Mouse (Mus musculus): ENCODE data around the gene Prm1. TPM values are rescaled to one million over a fixed set of nuclear protein-coding genes. Genes with fewer than 3 reads are reported as not detected.
A peak's percentile ranks its signal among the peaks of the same experiment; 100 is the strongest.

Prm1 gene
- polyA plus RNA-seq, 1 experiment from 2014 or later, result not detected

DNA sequence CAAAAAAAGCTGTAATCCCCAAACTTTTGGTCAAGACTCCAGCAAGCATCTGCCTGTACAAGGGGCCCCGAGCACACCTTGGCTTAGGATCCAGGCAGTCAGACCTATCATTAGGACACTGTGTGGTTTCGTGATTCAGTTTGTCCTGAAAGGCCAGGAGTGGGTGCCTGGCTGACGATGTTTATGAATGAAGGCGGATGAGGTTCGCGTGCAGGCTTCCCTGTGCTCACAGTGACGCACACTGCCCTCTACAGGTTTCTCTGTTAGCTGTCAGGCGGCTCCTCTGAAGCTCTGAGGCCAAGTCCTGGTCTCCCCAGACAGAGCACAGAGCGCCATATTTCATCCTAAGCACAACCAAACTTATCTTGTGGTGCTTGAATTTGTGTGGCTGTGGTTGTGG is 19.4 kb downstream of the Prm1 start:
- 1% methylated on average over 9 of the region's 9 CpGs for WGBS
- peak overlapping the region; percentile 66 for H3K9ac ChIP-seq
- peak; percentile 26 for ATAC-seq (ENCODE audit: low FRiP score)

DNA sequence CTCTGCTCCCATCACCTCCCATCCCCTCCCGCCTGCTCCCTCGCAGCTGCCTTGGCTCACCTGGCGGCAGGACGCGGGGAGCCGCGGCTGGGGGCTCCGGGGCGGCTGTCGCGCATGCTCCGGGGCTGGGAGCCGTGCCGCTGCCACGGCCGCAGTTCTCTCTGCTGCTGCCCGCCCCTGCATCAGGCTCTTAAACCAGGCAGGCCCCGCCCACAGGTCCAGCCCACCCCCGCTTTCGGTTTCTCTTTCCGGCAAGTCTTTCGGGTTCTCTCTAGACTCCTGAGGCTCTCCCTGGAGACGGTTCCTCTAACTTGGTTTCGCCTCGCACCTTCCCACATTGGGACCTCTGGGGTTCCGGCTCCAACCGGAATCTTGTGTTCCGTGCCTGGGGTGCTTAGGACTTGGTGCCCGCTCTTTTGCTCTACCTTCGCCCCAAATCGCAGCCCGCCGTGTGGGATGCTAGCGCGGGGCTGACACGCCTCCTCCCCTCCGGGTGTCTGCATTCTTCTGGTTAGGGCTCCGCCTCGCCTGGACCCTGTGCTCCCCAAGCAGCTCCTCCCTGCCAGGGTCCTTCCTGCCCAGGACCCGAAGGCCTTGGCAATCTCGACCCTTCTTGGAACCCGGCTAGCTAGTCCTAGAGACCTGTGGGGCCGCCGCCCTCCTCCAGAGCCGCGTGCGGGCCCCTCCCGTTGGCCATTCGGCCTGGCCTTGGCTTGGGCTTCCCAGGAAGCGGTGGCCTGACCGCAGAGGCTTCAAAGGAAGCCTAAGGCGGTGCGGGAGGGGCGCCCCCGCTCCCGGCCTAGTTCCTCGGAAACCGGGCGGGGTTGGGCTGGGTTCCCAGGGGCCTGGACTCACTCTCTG is 20.0 kb downstream of the Prm1 start, which contains the start of gene Socs1:
Gene Socs1 (minus strand): TSS at position 166 of the 861 bp plus-strand sequence.
- Histone ChIP-seq H3K4me2 (replicated peaks) (peak within 1 kb of the TSS; percentile 95), H3K4me1 (peaks cover 15% of the 10 kb centered on the region; the same call in 1 of the 2 replicates), H3K36me3 (no peaks in the 10 kb centered on the region), H3K4me3 (peak within 1 kb of the TSS; percentile 57), H3K9ac (peak within 1 kb of the TSS; percentile 66), H3K9me3 (replicated peaks) (no peaks in the 10 kb centered on the region), H3K27me3 (peaks cover 28% of the 10 kb centered on the region), H3K27ac (peak within 1 kb of the TSS; percentile 85)
- ATAC-seq (ENCODE audit: low FRiP score), result peak; percentile 86
- WGBS, result under 1% methylated on average over 58 of the region's 59 CpGs

More for the DNA sequence above, 19.4 kb downstream of the Prm1 start:
- no peaks in the 10 kb centered on the region for H3K9me3 ChIP-seq (replicated peaks)
- H3K4me3 ChIP-seq, result peak overlapping the region; percentile 57
- peak overlapping the region; percentile 85 for H3K27ac ChIP-seq
- no peaks in the 10 kb centered on the region for H3K36me3 ChIP-seq
- H3K27me3 ChIP-seq, result peaks cover 28% of the 10 kb centered on the region
- peaks cover 15% of the 10 kb centered on the region; the same call in 1 of the 2 replicates for H3K4me1 ChIP-seq
- H3K4me2 ChIP-seq (replicated peaks), result peak overlapping the region; percentile 95

DNA sequence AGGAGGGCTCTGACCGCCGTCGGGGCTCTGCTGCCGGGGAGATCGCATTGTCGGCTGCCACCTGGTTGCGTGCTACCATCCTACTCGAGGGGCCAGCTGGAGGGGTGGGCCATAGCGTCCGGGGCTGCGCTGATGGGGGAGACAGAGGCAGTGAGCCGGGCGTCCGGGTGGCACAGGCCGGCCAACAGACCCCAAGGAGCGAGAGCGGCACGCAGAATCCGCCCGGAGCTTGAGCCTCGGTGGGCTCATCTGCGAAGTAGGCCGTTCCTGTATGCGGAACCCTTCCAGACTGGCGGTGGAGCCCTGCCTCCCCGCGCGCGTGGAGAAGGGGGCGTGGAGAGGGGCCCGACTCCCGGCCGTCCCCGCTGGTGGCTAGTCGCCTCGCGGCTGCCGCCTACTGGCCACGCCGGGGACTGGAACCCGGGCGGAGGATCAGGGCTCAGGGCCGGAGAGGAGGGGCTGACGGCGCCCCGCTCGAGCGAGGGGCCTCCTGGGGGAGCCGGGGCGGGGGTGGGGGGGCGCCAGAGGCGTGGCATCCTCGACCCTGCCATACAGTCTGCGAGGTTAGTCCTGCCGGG is 20.8 kb downstream of the Prm1 start:
- peak; percentile 80 for ATAC-seq (ENCODE audit: low FRiP score)
- Histone ChIP-seq H3K36me3 (no peaks in the 10 kb centered on the region), H3K4me1 (peaks cover 15% of the 10 kb centered on the region; the same call in 1 of the 2 replicates), H3K4me3 (peak overlapping the region; percentile 57), H3K27me3 (peaks cover 26% of the 10 kb centered on the region), H3K9ac (peak overlapping the region; percentile 66), H3K4me2 (replicated peaks) (peak overlapping the region; percentile 95), H3K9me3 (replicated peaks) (no peaks in the 10 kb centered on the region), H3K27ac (peak overlapping the region; percentile 85)
- WGBS, result under 1% methylated on average over 49 of the region's 55 CpGs

DNA sequence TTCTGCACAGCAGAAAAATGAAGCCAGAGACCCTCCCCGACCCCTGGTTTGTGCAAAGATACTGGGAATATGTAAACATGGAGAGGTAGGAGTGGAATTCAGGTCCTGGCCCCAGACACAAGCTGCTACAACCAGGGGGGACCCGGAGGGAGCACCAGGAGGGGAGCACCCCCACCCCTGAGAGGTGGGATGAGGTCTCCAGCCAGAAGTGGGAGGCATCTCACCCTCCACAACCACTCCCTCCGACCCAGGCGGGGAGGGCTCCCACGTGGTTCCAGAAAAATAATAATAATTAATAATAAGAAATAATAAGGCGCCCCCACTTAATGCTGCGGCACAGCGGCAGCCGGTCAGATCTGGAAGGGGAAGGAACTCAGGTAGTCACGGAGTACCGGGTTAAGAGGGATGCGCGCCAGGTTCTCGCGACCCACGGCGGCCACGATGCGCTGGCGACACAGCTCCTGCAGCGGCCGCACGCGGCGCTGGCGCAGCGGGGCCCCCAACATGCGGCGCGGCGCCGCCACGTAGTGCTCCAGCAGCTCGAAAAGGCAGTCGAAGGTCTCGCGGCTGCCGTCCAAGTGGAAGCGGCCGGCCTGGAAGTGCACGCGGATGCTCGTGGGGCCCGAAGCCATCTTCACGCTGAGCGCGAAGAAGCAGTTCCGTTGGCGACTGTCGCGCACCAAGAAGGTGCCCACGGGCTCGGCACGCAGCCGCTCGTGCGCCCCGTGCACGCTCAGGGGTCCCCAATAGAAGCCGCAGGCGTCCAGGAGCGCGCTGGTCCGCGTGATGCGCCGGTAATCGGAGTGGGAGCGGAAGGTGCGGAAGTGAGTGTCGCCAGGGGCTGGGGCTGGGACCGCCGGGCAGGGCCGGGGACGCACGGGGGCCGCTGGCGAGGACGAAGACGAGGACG is 21.5 kb downstream of the Prm1 start:
- no peaks in the 10 kb centered on the region for H3K9me3 ChIP-seq (replicated peaks)
- no peak overlapping the region for H3K27ac ChIP-seq
- 5% methylated on average over 77 of the region's 81 CpGs for WGBS
- ATAC-seq (ENCODE audit: low FRiP score), result peak; percentile 2; the same call in 1 of the 2 replicates
- no peaks in the 10 kb centered on the region for H3K36me3 ChIP-seq
- H3K27me3 ChIP-seq, result peaks cover 23% of the 10 kb centered on the region
- H3K4me2 ChIP-seq (replicated peaks), result peak overlapping the region; percentile 95
- H3K9ac ChIP-seq, result peak overlapping the region; percentile 49
- H3K4me1 ChIP-seq, result peaks cover 15% of the 10 kb centered on the region; the same call in 1 of the 2 replicates
- peak overlapping the region; percentile 57 for H3K4me3 ChIP-seq

DNA sequence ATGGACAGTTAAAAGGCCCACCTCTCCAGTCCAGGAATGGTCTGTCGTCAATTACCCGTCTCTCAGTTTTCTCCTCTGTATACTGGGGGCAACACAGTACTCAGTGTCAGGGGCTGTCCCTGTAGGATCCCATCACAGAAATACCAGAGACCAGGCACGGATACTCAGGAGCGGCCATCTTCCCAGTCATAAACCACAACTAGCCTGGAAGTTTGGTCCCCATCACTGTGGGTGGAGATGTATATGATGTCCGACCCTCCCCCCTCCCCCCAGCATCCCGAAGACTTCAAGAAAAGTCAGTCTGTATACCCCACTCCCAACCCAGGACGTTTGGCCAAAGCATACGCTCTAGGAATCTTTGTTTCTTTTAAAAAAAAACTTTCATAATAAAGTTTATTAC is 22.2 kb downstream of the Prm1 start:
- H3K4me2 ChIP-seq (replicated peaks), result peak overlapping the region; percentile 95; the same call in 1 of the 2 replicates
- H3K9me3 ChIP-seq (replicated peaks), result no peaks in the 10 kb centered on the region
- H3K9ac ChIP-seq, result no peak overlapping the region
- no peaks in the 10 kb centered on the region for H3K36me3 ChIP-seq
- H3K27ac ChIP-seq, result no peak overlapping the region
- H3K4me1 ChIP-seq, result peaks cover 15% of the 10 kb centered on the region; the same call in 1 of the 2 replicates
- H3K27me3 ChIP-seq, result peaks cover 23% of the 10 kb centered on the region
- WGBS, result 63% methylated on average over 8 of the region's 8 CpGs
- H3K4me3 ChIP-seq, result peak overlapping the region; percentile 57; the same call in 1 of the 2 replicates
- ATAC-seq (ENCODE audit: low FRiP score), result no peak

DNA sequence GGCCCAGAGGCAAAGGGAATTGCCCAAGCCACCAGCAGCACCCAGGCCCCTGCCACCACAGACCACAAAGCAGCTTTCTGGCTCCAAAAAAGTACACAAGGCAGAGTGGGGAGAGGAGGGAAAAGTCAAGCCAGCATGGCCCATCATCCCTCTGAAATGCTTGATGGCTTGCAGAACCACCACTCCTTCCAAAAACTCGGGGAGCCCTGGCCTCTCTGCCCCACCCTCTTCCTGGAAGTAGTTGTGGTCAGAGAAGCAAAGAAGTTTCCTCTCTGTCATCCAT is 22.5 kb downstream of the Prm1 start:
- Histone ChIP-seq H3K9ac (no peak overlapping the region), H3K9me3 (replicated peaks) (no peaks in the 10 kb centered on the region), H3K27me3 (peaks cover 23% of the 10 kb centered on the region), H3K4me1 (peaks cover 15% of the 10 kb centered on the region; the same call in 1 of the 2 replicates), H3K4me2 (replicated peaks) (0 out of 2 replicates have a peak overlapping the region, but pooled peaks have one; percentile 0), H3K36me3 (no peaks in the 10 kb centered on the region), H3K27ac (no peak overlapping the region), H3K4me3 (no peak overlapping the region)
- no peak for ATAC-seq (ENCODE audit: low FRiP score)
- 60% methylated on average over 1 of the region's 1 CpGs for WGBS

DNA sequence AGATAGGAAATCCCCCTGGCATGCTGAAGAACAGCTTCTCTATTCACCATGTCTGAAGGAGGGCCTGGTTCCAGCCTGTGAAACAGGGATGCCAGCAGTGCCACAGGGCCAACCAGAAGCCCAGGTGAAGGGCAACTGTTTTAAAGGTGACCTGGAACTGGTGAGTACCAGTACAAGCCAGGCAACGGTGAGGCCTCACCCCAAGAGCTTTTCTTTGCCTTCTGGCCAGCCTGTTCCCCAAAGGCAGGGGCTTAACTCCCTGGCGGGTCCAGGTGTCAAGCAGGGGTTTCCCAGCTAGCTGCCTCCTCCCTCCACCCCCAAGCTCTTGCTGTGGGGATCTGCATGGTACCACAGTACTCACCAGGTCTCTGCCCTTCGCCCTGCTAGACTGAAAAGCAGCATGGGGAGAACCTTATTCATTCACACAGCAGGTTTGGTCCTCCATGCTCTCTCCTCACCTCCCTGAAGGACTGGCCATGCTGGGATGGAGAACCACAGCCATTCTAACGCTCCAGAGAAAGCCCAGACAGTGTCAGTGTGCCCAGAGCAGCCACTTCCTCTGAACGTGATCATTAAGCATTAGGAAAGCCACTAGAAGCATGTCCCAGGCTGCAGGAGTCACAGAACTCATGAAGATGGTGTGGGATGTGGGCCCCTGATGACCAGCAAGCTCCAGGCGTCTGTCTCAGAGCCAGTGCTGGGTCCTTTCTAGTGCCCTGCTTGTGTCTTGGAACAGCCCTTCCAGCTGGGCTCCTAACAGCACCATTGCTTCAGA is 23.1 kb downstream of the Prm1 start:
- H3K4me1 ChIP-seq, result peaks cover 15% of the 10 kb centered on the region; the same call in 1 of the 2 replicates

DNA sequence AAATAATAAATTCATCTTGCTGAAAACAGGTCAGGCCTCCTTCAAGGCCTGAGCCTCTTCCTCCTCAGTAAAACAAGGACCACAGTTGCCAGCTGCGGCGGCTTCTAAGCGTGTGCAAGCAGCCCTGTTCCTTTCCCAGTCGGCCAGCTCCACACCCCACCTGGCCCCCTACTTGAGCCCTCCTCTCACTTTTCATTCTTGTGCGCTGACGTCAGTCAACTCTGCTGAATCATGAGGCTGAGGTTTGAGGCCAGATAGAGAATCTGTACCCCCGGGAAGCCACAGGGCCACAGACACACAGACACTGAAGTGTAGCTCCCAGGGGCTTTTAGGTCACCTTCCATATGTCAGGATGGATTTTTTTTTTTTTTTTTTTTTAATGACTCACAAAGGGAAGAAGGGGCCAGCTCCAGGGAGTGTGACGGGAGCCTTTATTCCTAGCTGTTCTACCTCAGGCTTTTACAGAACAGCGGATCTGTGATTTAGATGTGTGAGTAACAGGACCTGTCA is 23.7 kb downstream of the Prm1 start:
- no peak overlapping the region for H3K4me2 ChIP-seq (replicated peaks)
- no peaks in the 10 kb centered on the region for H3K9me3 ChIP-seq (replicated peaks)
- no peak overlapping the region for H3K27ac ChIP-seq
- H3K27me3 ChIP-seq, result peaks cover 23% of the 10 kb centered on the region
- no peak overlapping the region for H3K4me3 ChIP-seq
- H3K4me1 ChIP-seq, result peaks cover 15% of the 10 kb centered on the region; the same call in 1 of the 2 replicates
- no peak overlapping the region for H3K9ac ChIP-seq
- H3K36me3 ChIP-seq, result no peaks in the 10 kb centered on the region
- WGBS, result 40% methylated on average over 9 of the region's 9 CpGs
- ATAC-seq (ENCODE audit: low FRiP score), result no peak

More for the DNA sequence above, 23.1 kb downstream of the Prm1 start:
- H3K4me3 ChIP-seq, result no peak overlapping the region
- H3K27ac ChIP-seq, result no peak overlapping the region
- 0 out of 2 replicates have a peak overlapping the region, but pooled peaks have one; percentile 0 for H3K4me2 ChIP-seq (replicated peaks)
- WGBS, result 41% methylated on average over 6 of the region's 6 CpGs
- no peak overlapping the region; the same call in 1 of the 2 replicates for H3K9ac ChIP-seq
- no peaks in the 10 kb centered on the region for H3K36me3 ChIP-seq
- peaks cover 23% of the 10 kb centered on the region for H3K27me3 ChIP-seq
- ATAC-seq (ENCODE audit: low FRiP score), result no peak
- H3K9me3 ChIP-seq (replicated peaks), result no peaks in the 10 kb centered on the region

DNA sequence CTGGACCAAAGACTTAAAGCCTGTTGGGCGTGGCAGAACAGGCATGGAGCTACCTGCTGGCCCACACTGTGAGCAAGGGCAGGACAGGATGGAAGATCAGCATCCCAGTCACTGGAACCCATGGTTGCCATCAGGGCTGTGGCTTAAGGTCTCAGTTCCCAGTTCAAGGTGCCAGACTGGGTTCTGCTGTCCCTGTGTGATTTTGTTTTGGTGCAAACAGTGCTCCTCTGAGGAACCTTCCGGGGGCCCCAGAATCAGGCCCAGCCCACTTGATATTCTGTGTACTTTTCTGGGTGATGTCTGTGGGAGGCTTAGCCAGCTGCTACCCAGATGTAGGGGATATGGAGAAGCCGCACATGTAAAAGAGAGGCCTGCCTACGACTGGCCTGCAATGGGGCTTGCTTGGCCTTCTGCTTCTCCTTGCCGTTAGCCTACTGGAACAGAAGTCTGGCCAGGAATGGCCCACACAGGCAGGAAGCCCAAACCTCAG is 25.0 kb downstream of the Prm1 start:
- Histone ChIP-seq H3K4me2 (replicated peaks) (no peak overlapping the region), H3K9me3 (replicated peaks) (no peaks in the 10 kb centered on the region), H3K9ac (no peak overlapping the region), H3K27ac (no peak overlapping the region), H3K27me3 (peaks cover 23% of the 10 kb centered on the region), H3K36me3 (no peaks in the 10 kb centered on the region), H3K4me1 (peaks cover 11% of the 10 kb centered on the region; the same call in 1 of the 2 replicates), H3K4me3 (no peak overlapping the region)
- WGBS, result 77% methylated on average over 5 of the region's 5 CpGs
- ATAC-seq (ENCODE audit: low FRiP score), result no peak

DNA sequence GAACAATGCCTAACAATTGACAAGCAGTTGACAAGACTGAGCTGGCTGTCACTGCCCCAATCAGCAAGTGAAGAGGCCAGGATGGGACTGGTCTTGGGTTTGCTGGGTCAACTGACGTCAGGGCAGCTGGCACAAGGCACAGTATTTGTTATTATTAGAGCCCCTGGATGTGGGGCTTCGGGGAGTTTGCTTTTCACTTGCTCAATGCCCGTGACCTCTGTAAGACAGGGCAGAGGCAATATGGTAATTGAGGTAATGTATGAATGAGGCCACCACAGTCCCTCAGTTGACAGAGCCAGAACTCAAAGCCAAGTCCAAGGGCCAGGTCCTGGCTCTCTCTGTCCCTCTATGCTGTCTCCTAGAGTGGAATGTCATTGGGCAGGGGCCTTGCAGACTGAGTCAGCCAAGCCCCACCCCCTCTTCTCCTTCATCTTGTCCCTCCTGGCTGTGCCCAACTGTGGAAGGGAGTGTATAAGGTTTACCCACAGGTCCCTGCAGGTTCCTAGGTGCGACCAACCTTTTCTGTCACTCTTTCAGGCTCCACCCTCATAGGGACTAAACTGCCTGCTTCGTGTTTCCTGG is 28.0 kb downstream of the Prm1 start:
- 64% methylated on average over 5 of the region's 5 CpGs for WGBS
- no peak for ATAC-seq (ENCODE audit: low FRiP score)

More for the DNA sequence above, 28.0 kb downstream of the Prm1 start:
- Histone ChIP-seq H3K4me1 (peaks cover 5% of the 10 kb centered on the region; the same call in 1 of the 2 replicates), H3K4me3 (no peak overlapping the region), H3K9ac (no peak overlapping the region), H3K27me3 (peaks cover 2% of the 10 kb centered on the region; the same call in 1 of the 2 replicates), H3K4me2 (replicated peaks) (no peak overlapping the region), H3K27ac (no peak overlapping the region), H3K9me3 (replicated peaks) (no peaks in the 10 kb centered on the region), H3K36me3 (no peaks in the 10 kb centered on the region)

All from hindbrain, embryonic 12.5 days (tissue).